Mouse (Mus musculus) cerebellum, adult 9-11 months (tissue): ENCODE measurements around the gene Ccl20.

Experiments
- DNase-seq: peaks from one replicate; pipeline ENCODE4 v3.0.0; 2022

The Ccl20 gene

GRCm38 (mm10) chr1:83141510-83141909, 24.9 kb downstream of the Ccl20 start:
- DNase-seq = no peak

DNA sequence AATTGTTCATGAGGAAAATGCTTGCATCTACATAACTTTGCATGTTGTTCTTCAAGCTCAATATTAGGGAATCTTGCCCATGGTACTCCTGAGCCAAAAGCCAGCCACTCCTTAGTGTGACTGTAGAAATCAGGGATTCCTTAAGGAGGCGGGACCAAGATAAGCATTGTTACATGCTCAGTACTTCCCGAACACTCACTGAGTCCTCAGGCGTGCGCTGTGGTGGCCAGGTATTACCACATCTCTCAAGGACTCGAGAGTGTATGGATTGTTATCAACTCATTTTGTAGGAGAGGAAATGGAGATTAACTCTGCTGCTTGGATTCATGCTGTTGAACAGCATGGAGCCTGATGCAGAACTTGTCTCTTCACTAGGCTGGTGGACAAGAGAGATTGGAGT, 25.5 kb downstream of the Ccl20 start:
- no peak for DNase-seq

DNA sequence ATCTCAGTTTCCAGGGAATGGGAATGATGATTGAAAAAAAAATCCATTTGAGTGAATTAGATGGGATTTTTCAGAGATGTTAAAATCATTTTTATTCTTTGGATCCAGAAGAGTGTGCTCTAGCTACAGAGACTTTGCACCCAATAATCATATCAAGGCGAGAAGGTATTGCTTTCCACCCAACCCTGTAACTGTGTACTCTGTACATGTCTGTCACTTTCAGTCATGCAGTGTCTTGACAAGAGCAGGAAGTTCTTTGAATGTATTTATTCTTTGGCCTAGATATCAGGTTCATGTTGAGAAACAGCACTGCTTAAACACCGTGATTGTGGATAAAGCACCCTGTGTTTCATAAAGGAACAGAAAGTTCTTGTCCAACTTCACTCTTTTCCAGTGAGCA, 30.0 kb downstream of the Ccl20 start:
- no peak for DNase-seq

DNA sequence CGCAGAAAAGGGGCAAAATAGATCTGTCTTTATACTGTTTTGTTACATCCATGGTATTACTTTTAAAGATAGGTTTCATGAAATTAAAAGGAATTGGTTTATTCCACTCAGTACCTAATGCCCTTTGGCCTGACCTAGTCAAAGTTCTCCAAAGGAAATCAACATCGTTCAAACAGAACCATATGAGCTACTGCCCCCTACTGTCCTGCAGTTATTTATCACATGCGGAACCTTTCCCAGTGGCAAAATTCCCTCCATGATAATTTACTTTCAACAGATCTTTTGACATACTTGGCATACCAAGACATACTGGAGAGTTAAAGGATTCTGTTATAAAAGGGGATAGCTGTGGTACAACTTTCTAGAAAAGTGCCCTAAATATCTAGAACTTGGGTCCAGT, 33.7 kb downstream of the Ccl20 start:
- DNase-seq = no peak

DNA sequence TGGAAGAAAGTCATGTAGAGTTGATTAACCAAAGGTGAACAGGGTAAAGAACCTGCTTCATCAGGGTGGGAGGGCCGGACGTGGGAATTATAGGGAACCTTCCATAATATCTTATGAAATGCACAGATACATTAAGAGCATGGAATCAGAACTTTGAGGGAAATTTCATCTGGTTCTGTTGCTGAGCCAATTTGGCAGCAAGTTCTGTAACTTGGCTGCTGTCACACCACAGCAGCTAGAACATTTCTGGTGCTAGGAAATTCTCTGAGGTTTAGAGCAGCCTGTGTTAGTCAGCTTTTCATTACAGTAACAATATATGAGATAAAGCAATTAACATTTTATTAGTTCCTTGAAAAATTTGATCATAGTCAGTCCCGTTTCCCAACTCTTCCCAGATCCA, 36.4 kb downstream of the Ccl20 start:
- DNase-seq = no peak

DNA sequence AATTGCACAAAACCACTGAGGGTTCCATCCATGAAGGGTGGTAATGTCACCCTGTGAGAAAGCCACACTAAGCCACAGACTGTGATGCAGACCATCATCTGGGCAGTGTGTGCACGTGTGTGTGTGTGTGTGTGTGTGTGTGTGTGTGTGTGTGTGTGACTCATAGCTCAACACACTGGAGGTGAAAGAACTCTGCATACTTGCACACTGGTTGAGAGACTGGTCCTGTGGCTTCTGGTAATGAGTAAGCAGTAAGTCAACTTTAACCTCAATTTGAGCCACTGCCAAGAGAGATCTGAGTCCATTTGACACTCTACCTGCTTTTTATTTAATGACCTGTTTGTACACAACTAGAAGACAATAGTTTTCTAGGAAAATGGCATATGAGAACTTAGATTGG, 40.3 kb downstream of the Ccl20 start:
- DNase-seq = no peak

DNA sequence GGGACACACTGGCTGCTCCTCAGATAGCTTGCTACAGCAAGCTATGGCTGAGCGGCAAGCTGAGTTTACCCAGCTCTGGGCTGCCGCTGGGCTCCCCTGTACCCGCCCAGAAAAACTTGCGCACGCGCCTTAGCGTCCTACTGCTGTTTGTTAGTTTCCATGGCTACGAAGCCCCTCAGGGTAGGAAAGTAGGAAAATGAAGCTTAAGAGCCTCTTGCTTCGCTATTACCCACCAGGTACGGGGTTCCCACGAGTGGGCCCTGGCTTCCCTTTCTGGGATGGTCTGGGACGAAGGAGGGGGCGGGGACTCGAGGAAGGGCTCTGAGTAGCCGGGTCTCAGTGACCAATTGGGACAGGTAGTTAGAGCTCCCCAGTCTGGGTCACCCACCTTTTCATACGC, 43.0 kb downstream of the Ccl20 start, which contains the start of gene Daw1:
Gene Daw1, plus strand, starts transcription at position 150 of the 400 bp plus-strand sequence.
- DNase-seq = peak; percentile 18

GRCm38 (mm10) chr1:83161658-83162057, 45.1 kb downstream of the Ccl20 start:
- DNase-seq = no peak

DNA sequence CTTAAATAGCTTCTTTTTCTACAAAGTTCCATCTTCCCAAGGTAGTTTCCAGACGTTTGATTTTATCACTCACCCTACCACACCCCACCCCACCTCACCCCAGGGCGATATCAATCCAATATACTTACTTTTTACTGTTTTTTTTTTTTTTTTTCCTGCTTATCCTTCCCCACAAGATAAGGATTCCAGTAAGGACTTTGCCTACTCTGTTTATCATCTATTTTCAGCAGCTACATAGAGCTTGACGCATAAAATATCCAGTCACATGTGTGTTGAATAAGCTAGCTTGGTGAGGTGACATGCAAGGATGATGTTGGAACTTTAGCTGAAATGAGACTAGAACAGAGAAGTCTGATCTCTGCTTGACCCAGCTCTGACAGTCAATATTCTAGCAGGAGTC, 47.5 kb downstream of the Ccl20 start:
- no peak for DNase-seq
